Mouse (Mus musculus) myocyte (in vitro differentiated cells): ENCODE measurements around the gene Ihh. TPM values are rescaled to one million over a fixed set of nuclear protein-coding genes. Genes with fewer than 3 reads are reported as not detected.

Experiments
- H3K27me3 ChIP-seq: one replicate; pipeline ENCODE4 v1.6.1; 2011; ENCODE audit not compliant: control insufficient read depth, insufficient read depth, insufficient read length
- H3K36me3 ChIP-seq: one replicate; pipeline ENCODE4 v1.6.1; 2011; ENCODE audit not compliant: control insufficient read depth, insufficient read depth
- H3K4me2 ChIP-seq: one replicate; pipeline ENCODE4 v1.6.1; 2011; ENCODE audit warnings: low read depth, control low read depth
- H3K4me3 ChIP-seq: one replicate; pipeline ENCODE4 v1.5.1; 2011; ENCODE audit warnings: mild to moderate bottlenecking, control low read depth, moderate library complexity
- H3K79me2 ChIP-seq: one replicate; pipeline ENCODE4 v1.6.1; 2011; ENCODE audit not compliant: control insufficient read depth, insufficient read depth
- H3ac ChIP-seq: one replicate; pipeline ENCODE4 v1.6.1; 2011; ENCODE audit not compliant: control insufficient read depth, insufficient read length
- CEBPB ChIP-seq: IDR thresholded peaks from 2 replicates; pipeline ENCODE4 v1.6.1; 2011; ENCODE audit warnings: mild to moderate bottlenecking, moderate library complexity; ENCODE audit not compliant: poor library complexity, insufficient read depth, severe bottlenecking
- E2F4 ChIP-seq: IDR thresholded peaks from one replicate; pipeline ENCODE4 v1.6.1; 2011; ENCODE audit warnings: mild to moderate bottlenecking, control low read depth, moderate library complexity; ENCODE audit not compliant: insufficient read depth
- MAX ChIP-seq: IDR thresholded peaks from one replicate; pipeline ENCODE4 v1.6.1; 2011; ENCODE audit warnings: low read depth, mild to moderate bottlenecking, control low read depth
- MYOD1 ChIP-seq, 3 experiments: IDR thresholded peaks; one replicate each; pipeline ENCODE4 v1.6.1; 2011; ENCODE audit warnings: control low read depth in 2 of 3, low read depth in 2 of 3, mild to moderate bottlenecking in 2 of 3, moderate library complexity in 1 of 3; ENCODE audit not compliant: insufficient read length in 2 of 3, control insufficient read depth in 1 of 3
- MYOG ChIP-seq, 3 experiments: IDR thresholded peaks; one replicate each; pipeline ENCODE4 v1.6.1; 2011; ENCODE audit warnings: control low read depth in 2 of 3, low read depth in 2 of 3, mild to moderate bottlenecking in 2 of 3; ENCODE audit not compliant: insufficient read length in 2 of 3, control insufficient read depth in 1 of 3, insufficient read depth in 1 of 3
- POLR2A ChIP-seq: IDR thresholded peaks from one replicate; pipeline ENCODE4 v1.6.1; 2011; ENCODE audit warnings: low read depth, mild to moderate bottlenecking, control low read depth, moderate library complexity; ENCODE audit not compliant: insufficient read length
- POLR2AphosphoS2 ChIP-seq: IDR thresholded peaks from one replicate; pipeline ENCODE4 v1.6.1; 2011; ENCODE audit warnings: low read depth, control low read depth; ENCODE audit not compliant: insufficient read length
- REST ChIP-seq: IDR thresholded peaks from one replicate; pipeline ENCODE4 v1.6.1; 2011; ENCODE audit warnings: mild to moderate bottlenecking, control low read depth, moderate library complexity; ENCODE audit not compliant: insufficient read depth, insufficient read length
- SRF ChIP-seq: IDR thresholded peaks from one replicate; pipeline ENCODE4 v1.6.1; 2011; ENCODE audit warnings: low read depth; ENCODE audit not compliant: control insufficient read depth, insufficient read length
- TCF12 ChIP-seq: IDR thresholded peaks from one replicate; pipeline ENCODE4 v1.6.1; 2011; ENCODE audit warnings: mild to moderate bottlenecking, control low read depth; ENCODE audit not compliant: poor library complexity, insufficient read depth, severe bottlenecking
- TCF3 ChIP-seq: IDR thresholded peaks from one replicate; pipeline ENCODE4 v1.6.1; 2011; ENCODE audit warnings: low read depth, control low read depth; ENCODE audit not compliant: insufficient read length
- USF1 ChIP-seq: IDR thresholded peaks from one replicate; pipeline ENCODE4 v1.6.1; 2011; ENCODE audit warnings: low read depth, mild to moderate bottlenecking, control low read depth, moderate library complexity
- polyA plus RNA-seq: library from polyadenylated mRNA; unstranded; fragments of >200 nt; fragmentation: generic; extraction: Trizol; gene quantifications from one replicate; pipeline ENCODE4 v1.2.1, GENCODE M21; 2012; ENCODE audit warnings: missing spikeins

Ihh gene
- polyA plus RNA-seq, 1 experiment = 0.07 TPM

DNA sequence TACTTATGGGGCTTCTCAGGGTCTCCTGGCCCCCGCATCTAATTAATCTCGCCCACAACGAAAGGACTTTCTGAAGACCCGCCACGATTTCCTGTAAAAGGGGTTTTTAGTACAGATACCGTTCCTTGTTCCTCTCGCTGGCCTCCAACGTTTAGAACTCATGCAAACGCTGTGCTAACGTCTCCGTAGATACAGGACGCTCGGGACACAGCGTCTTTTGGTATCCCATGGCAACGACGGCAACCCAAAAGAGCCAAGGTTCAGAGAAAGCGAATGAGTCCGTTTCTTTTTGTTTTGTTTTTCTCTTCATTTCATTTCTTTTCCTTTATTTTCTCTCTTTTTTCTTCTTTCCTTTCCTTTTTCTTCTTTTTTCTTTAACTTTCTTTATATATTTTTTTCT lies 16.1 kb downstream of the Ihh start, which contains the start of gene Cfap65:
TSS of gene Cfap65 (minus strand) at position 198 of the 400 bp plus-strand sequence.
- no peak within 1 kb of the TSS for H3K4me3 ChIP-seq
- H3K4me2 ChIP-seq = no peak within 1 kb of the TSS
- no peaks in the 10 kb centered on the region for H3K79me2 ChIP-seq
- peaks cover 3% of the 10 kb centered on the region for H3K27me3 ChIP-seq
- TF ChIP-seq MAX (no peak), MYOD1 (IDR thresholded peaks at IDR 0.05; ENCODE audit: control insufficient read depth in 1 of 3, insufficient read length in 2 of 3, low read depth in 2 of 3) (no peak), E2F4 (no peak), USF1 (no peak), POLR2AphosphoS2 (no peak)
- no peak within 1 kb of the TSS for H3ac ChIP-seq
- H3K36me3 ChIP-seq = no peaks in the 10 kb centered on the region

DNA sequence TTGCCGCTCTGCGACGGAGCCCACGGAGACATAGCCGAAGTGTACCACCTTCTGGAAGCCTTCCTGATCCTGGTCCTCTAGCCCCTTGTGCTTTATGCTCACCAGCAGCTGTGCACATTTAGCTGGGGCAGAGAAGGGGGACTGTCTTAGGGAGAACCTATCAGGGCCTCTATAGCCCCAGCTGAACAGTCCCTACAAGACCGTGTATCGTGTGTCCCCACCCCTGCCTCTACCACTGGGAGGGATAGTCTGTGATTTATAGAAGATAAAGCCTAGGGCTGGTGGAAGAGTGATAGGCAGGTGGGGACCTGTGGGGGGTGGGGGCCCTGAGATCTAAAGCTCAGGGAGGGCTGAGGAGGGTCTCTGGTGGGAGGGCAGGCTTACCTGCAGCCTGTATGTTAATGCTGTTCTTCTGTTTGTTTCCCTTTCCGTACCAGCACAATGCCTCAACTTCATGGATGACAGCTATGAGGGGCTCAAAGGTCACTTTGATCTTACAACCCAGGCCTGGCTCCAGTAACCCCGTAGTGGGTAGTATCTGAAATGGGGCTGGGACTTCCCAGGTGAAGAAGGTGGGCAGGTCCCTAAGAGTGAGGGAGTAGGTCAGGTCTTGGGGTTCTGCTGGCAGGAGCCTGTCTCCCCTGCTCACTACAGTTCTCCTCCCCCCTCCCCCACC lies 23.7 kb downstream of the Ihh start:
- TF ChIP-seq REST (no peak), MYOG (IDR thresholded peaks at IDR 0.05; ENCODE audit: control insufficient read depth in 1 of 3, insufficient read depth in 1 of 3, insufficient read length in 2 of 3, low read depth in 2 of 3) (no peak), SRF (no peak), USF1 (no peak), MYOD1 (IDR thresholded peaks at IDR 0.05; ENCODE audit: control insufficient read depth in 1 of 3, insufficient read length in 2 of 3, low read depth in 2 of 3) (no peak), POLR2AphosphoS2 (no peak), POLR2A (no peak), TCF12 (no peak), CEBPB (no peak), E2F4 (no peak), TCF3 (no peak), MAX (no peak)

DNA sequence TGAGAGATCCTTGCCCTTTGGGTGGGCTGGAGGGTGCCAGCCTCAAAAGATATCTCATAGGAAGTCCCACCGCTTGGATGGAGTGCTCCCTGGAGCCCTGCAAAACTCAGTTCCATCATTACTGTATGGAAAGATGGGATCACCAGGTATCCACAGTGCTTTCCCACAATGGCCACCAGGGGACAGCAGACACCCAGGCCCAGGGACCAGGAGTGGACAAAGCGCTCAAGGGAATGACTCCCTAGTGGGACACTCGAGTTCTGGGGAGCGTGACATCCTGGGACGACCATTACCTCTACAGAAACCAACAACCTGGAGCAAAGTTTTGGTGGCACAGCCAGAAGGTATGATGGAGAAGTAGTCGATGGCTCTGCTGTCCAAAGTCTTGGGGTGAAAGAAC lies 24.8 kb downstream of the Ihh start:
- H3ac ChIP-seq = no peak overlapping the region

More for the DNA sequence above, 23.7 kb downstream of the Ihh start:
- Histone ChIP-seq H3K4me2 (no peak overlapping the region), H3K4me3 (no peak overlapping the region), H3K79me2 (no peaks in the 10 kb centered on the region), H3K36me3 (no peaks in the 10 kb centered on the region), H3K27me3 (peaks cover 40% of the 10 kb centered on the region), H3ac (no peak overlapping the region)

GRCm38 (mm10) chr1:74924464-74924863 lies 27.0 kb downstream of the Ihh start:
- Histone ChIP-seq H3K36me3 (no peaks in the 10 kb centered on the region), H3K4me3 (no peak overlapping the region), H3K27me3 (peaks cover 48% of the 10 kb centered on the region), H3ac (no peak overlapping the region), H3K4me2 (no peak overlapping the region), H3K79me2 (no peaks in the 10 kb centered on the region)
- TF ChIP-seq POLR2A (no peak), MYOD1 (IDR thresholded peaks at IDR 0.05; ENCODE audit: control insufficient read depth in 1 of 3, insufficient read length in 2 of 3, low read depth in 2 of 3) (no peak), MYOG (IDR thresholded peaks at IDR 0.05; ENCODE audit: control insufficient read depth in 1 of 3, insufficient read depth in 1 of 3, insufficient read length in 2 of 3, low read depth in 2 of 3) (no peak)

More for the DNA sequence above, 24.8 kb downstream of the Ihh start:
- H3K4me2 ChIP-seq = no peak overlapping the region
- peaks cover 48% of the 10 kb centered on the region for H3K27me3 ChIP-seq
- no peak for TF ChIP-seq MYOG (IDR thresholded peaks at IDR 0.05; ENCODE audit: control insufficient read depth in 1 of 3, insufficient read depth in 1 of 3, insufficient read length in 2 of 3, low read depth in 2 of 3)
- TF ChIP-seq TCF12 = no peak
- no peak for TF ChIP-seq E2F4
- no peak for TF ChIP-seq USF1
- TF ChIP-seq POLR2A = no peak
- TF ChIP-seq POLR2AphosphoS2 = no peak
- no peak for TF ChIP-seq CEBPB
- no peak for TF ChIP-seq TCF3
- H3K4me3 ChIP-seq = no peak overlapping the region
- no peaks in the 10 kb centered on the region for H3K79me2 ChIP-seq
- no peaks in the 10 kb centered on the region for H3K36me3 ChIP-seq

- no peaks in the 10 kb centered on the region for H3K36me3 ChIP-seq
- no peaks in the 10 kb centered on the region for H3K79me2 ChIP-seq
- no peak overlapping the region for H3K4me2 ChIP-seq
- no peak overlapping the region for H3K4me3 ChIP-seq
- H3ac ChIP-seq = no peak overlapping the region
- H3K27me3 ChIP-seq = peaks cover 31% of the 10 kb centered on the region
- TF ChIP-seq POLR2AphosphoS2 = no peak
- no peak for TF ChIP-seq MAX
- no peak for TF ChIP-seq TCF12
- TF ChIP-seq SRF = no peak
- TF ChIP-seq MYOD1 (IDR thresholded peaks at IDR 0.05; ENCODE audit: control insufficient read depth in 1 of 3, insufficient read length in 2 of 3, low read depth in 2 of 3) = no peak
- no peak for TF ChIP-seq TCF3
These were observed 35.8 kb downstream of the Ihh start for GRCm38 (mm10) chr1:74915706-74916105.
